In the genomic region with DNA sequence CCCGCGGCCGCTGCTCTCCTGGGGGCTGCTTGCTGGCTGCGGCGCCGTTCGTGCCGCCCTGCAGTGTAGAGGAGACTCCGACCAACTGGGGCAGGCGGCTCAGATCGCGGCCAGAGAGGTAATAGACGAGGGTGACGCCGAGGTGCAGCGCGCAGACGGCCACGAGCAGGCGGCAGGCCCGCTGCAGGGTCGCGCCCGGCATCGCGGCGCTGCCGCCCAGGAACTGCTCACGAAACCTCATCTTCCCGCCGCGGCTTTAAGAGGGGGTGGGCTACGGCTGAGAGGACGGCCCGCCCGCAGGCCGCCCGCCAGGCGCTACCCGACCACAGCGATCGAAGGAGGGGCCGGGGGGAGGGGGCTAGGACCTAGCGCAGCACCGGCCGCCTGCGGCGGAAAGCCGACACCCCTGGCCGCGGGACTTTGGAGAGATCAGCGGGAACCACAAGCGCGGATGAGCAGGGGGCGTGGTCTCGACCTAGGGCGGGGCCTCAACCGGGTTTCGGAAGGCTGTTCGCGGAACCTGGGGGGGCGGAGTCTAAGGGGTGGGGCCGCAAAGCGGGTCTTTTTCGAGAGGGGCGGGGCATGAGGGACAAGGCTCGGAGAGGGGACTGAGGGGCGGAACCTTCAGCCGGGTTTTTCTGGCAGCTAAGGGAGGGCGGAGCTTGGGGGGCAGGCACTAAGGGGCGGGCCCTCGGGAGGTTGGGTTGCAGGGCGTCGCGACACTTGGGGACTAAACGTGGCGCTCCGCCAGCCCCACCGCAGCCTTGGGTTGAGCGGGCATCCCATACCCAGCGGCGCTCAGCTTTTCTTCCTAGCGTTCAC, we compare ENCODE assay signal across 8 mouse cellular contexts. TPM values are rescaled to one million over a fixed set of nuclear protein-coding genes. Genes with fewer than 3 reads are reported as not detected.
DNase-seq lines count a peak whose midpoint lies in the region; ATAC-seq and TF ChIP-seq lines count a peak whose summit lies in the region.

Gene B4galt1, minus strand, starts transcription at position 441 of the 822 bp plus-strand sequence.

- peak; percentile 80 for ATAC-seq in erythroblast, adult 5-6 weeks (replicated peaks; ENCODE audit: low FRiP score, poor library complexity, severe bottlenecking)
- ATAC-seq in heart, embryonic 11.5 days (replicated peaks; ENCODE audit: insufficient number of reproducible peaks, low FRiP score, low TSS enrichment) = peak; percentile 94
- ATAC-seq in kidney, embryonic 16.5 days (ENCODE audit: low FRiP score, low TSS enrichment) = peak; percentile 96

- peak; percentile 90 for TF ChIP-seq POLR2A in liver, adult 2 months (IDR thresholded peaks at IDR 0.05; ENCODE audit: extremely low read depth, insufficient read depth, low read length)
- TF ChIP-seq POLR2A in myocyte (IDR thresholded peaks at IDR 0.05; ENCODE audit: insufficient read length, low read depth) = peak; percentile 80

- peaks cover 23% of the 10 kb centered on the region for H3K79me2 ChIP-seq in liver, adult 2 months (ENCODE audit: control insufficient read depth, insufficient read depth, low read length)
- peaks cover 46% of the 10 kb centered on the region for H3K79me2 ChIP-seq in myocyte (ENCODE audit: control insufficient read depth, insufficient read depth)

- under 1% methylated on average over 70 of the region's 83 CpGs for WGBS in heart, embryonic 11.5 days (ENCODE audit: insufficient replicate concordance)
- under 1% methylated on average over 83 of the region's 83 CpGs for WGBS in kidney, embryonic 16.5 days
- 2% methylated on average over 80 of the region's 83 CpGs for WGBS in liver, adult 2 months

- peak within 1 kb of the TSS; percentile 96 for H3K27ac ChIP-seq in heart, embryonic 11.5 days (ENCODE audit: low read depth, low read length)
- peak within 1 kb of the TSS; percentile 94 for H3K27ac ChIP-seq in kidney, embryonic 16.5 days (ENCODE audit: low read length)
- peak within 1 kb of the TSS; percentile 98 for H3K27ac ChIP-seq in liver, adult 2 months (replicated peaks; ENCODE audit: insufficient read depth, low read depth, low read length)

- peak within 1 kb of the TSS; percentile 91 for H3K9ac ChIP-seq in heart, embryonic 11.5 days (ENCODE audit: low read depth, low read length)
- peak within 1 kb of the TSS; percentile 84 for H3K9ac ChIP-seq in kidney, embryonic 16.5 days (replicated peaks; ENCODE audit: low read length)
- peak within 1 kb of the TSS; percentile 93 for H3K9ac ChIP-seq in liver, adult 2 months (ENCODE audit: low read depth, low read length)

- TF ChIP-seq CTCF in liver, adult 2 months (IDR thresholded peaks at IDR 0.05; ENCODE audit: low read depth, low read length) = no peak

- peaks cover 28% of the 10 kb centered on the region for H3K4me1 ChIP-seq in heart, embryonic 11.5 days (ENCODE audit: control insufficient read depth, insufficient read depth, low read length)
- peaks cover 30% of the 10 kb centered on the region for H3K4me1 ChIP-seq in kidney, embryonic 16.5 days (ENCODE audit: insufficient read depth, low read length)
- peaks cover 22% of the 10 kb centered on the region for H3K4me1 ChIP-seq in liver, adult 2 months (ENCODE audit: control insufficient read depth, insufficient read depth, low read length)

- DNase-seq in B cell, adult 2 months = peak; percentile 98 to 99
- peak; percentile 97 for DNase-seq in brain, adult 2 months (ENCODE audit: low read depth, low spot score)
- DNase-seq in liver, adult 2 months (ENCODE audit: extremely low read depth, low read depth, low spot score) = peak; percentile 91
- DNase-seq in splenic B cell, adult 2 months (ENCODE audit: low read depth, low spot score) = peak; percentile 99

- H3ac ChIP-seq in myocyte (ENCODE audit: control insufficient read depth, insufficient read length) = peak within 1 kb of the TSS; percentile 85

- peak within 1 kb of the TSS; percentile 83 for H3K4me2 ChIP-seq in heart, embryonic 11.5 days
- H3K4me2 ChIP-seq in kidney, embryonic 16.5 days (replicated peaks; ENCODE audit: low read depth, low read length) = peak within 1 kb of the TSS; percentile 93
- peak within 1 kb of the TSS; percentile 94 for H3K4me2 ChIP-seq in myocyte (ENCODE audit: low read depth)

- H3K27me3 ChIP-seq in heart, embryonic 11.5 days (ENCODE audit: control insufficient read depth, insufficient read depth, low read length) = no peaks in the 10 kb centered on the region
- no peaks in the 10 kb centered on the region for H3K27me3 ChIP-seq in kidney, embryonic 16.5 days (ENCODE audit: insufficient read depth, low read length)
- no peaks in the 10 kb centered on the region for H3K27me3 ChIP-seq in liver, adult 2 months (ENCODE audit: control insufficient read depth, insufficient read depth, low read length)
- H3K27me3 ChIP-seq in myocyte (ENCODE audit: control insufficient read depth, insufficient read depth, insufficient read length) = no peaks in the 10 kb centered on the region
- no peaks in the 10 kb centered on the region for H3K27me3 ChIP-seq in splenic B cell, adult 2 months (ENCODE audit: control insufficient read depth, insufficient read depth, low read length, poor library complexity, severe bottlenecking)

- no peaks in the 10 kb centered on the region for H3K36me3 ChIP-seq in heart, embryonic 11.5 days (ENCODE audit: control insufficient read depth, insufficient read depth, low read length)
- H3K36me3 ChIP-seq in kidney, embryonic 16.5 days (ENCODE audit: insufficient read depth, low read length) = no peaks in the 10 kb centered on the region
- H3K36me3 ChIP-seq in liver, adult 2 months (ENCODE audit: control insufficient read depth, insufficient read depth, low read length) = no peaks in the 10 kb centered on the region
- no peaks in the 10 kb centered on the region for H3K36me3 ChIP-seq in myocyte (ENCODE audit: control insufficient read depth, insufficient read depth)
- H3K36me3 ChIP-seq in splenic B cell, adult 2 months (ENCODE audit: control insufficient read depth, insufficient read depth, low read length, poor library complexity, severe bottlenecking) = no peaks in the 10 kb centered on the region

- no peaks in the 10 kb centered on the region for H3K9me3 ChIP-seq in heart, embryonic 11.5 days (replicated peaks; ENCODE audit: control insufficient read depth, low read length)
- no peaks in the 10 kb centered on the region for H3K9me3 ChIP-seq in kidney, embryonic 16.5 days (ENCODE audit: low read length)

- H3K4me3 ChIP-seq in heart, embryonic 11.5 days (ENCODE audit: low read depth, low read length) = peak within 1 kb of the TSS; percentile 80
- H3K4me3 ChIP-seq in kidney, embryonic 16.5 days (ENCODE audit: low read length) = peak within 1 kb of the TSS; percentile 83
- peak within 1 kb of the TSS; percentile 99 for H3K4me3 ChIP-seq in liver, adult 2 months (ENCODE audit: insufficient read depth, low read depth, low read length)
- peak within 1 kb of the TSS; percentile 78 for H3K4me3 ChIP-seq in myocyte

TF ChIP-seq in myocyte, 11 proteins besides CTCF, POLR2A, EP300 and RAD21:
- TF ChIP-seq MAX (IDR thresholded peaks at IDR 0.05; ENCODE audit: low read depth) (no peak), USF1 (IDR thresholded peaks at IDR 0.05; ENCODE audit: low read depth) (no peak), MYOD1 (IDR thresholded peaks at IDR 0.05; ENCODE audit: control insufficient read depth in 1 of 3, insufficient read length in 2 of 3, low read depth in 2 of 3) (peak in 2 of 3 experiments; percentile 11 to 39), SRF (IDR thresholded peaks at IDR 0.05; ENCODE audit: control insufficient read depth, insufficient read length, low read depth) (peak; percentile 14), TCF3 (IDR thresholded peaks at IDR 0.05; ENCODE audit: insufficient read length, low read depth) (no peak), CEBPB (IDR thresholded peaks at IDR 0.05; ENCODE audit: insufficient read depth, poor library complexity, severe bottlenecking) (no peak), REST (IDR thresholded peaks at IDR 0.05; ENCODE audit: insufficient read depth, insufficient read length) (peak; percentile 38), E2F4 (IDR thresholded peaks at IDR 0.05; ENCODE audit: insufficient read depth) (no peak), POLR2AphosphoS2 (IDR thresholded peaks at IDR 0.05; ENCODE audit: insufficient read length, low read depth) (peak; percentile 75), MYOG (IDR thresholded peaks at IDR 0.05; ENCODE audit: control insufficient read depth in 1 of 3, insufficient read depth in 1 of 3, insufficient read length in 2 of 3, low read depth in 2 of 3) (peak in 2 of 3 experiments; percentile 18 to 60), TCF12 (IDR thresholded peaks at IDR 0.05; ENCODE audit: insufficient read depth, poor library complexity, severe bottlenecking) (no peak)

RNA-seq across cellular contexts. Expression of gene B4galt1, which starts in this region (rescaled TPM):
- 34.5 and 42.3 TPM in 2 replicates for total RNA-seq in erythroblast, adult 5-6 weeks (2015; ENCODE audit: low replicate concordance)
- total RNA-seq in erythroblast, adult 5-6 weeks (2017; ENCODE audit: low replicate concordance) = 29.7 and 31.4 TPM in 2 replicates
- 43.9 and 50.2 TPM in 2 replicates for polyA plus RNA-seq in heart, embryonic 11.5 days (2014; fragmentation: Nextera tagmentation; extraction: Ambion mirVana)
- polyA plus RNA-seq in kidney, embryonic 16.5 days (2015; fragmentation: Nextera tagmentation; extraction: Ambion mirVana) = 47.5 and 48.0 TPM in 2 replicates
- total RNA-seq in liver, adult 2 months (2014; rRNA removed) = 11.0 and 13.8 TPM in 2 replicates
- polyA plus RNA-seq in liver, adult 2 months (2012; rRNA removed) = 20.7 and 28.1 TPM in 2 replicates
- 37.7 TPM for polyA plus RNA-seq in myocyte (2012; fragmentation: generic; extraction: Trizol)

Comparison
In these comparisons a context has a peak if more than half of its experiments do, and no peak if none do; other contexts are left out.
1. Peak in every context shown above with its lines: DNase-seq, ATAC-seq, H3K4me3 ChIP-seq and H3K27ac ChIP-seq.